Mouse (Mus musculus): ENCODE measurements around the gene Ulk4.

DNA sequence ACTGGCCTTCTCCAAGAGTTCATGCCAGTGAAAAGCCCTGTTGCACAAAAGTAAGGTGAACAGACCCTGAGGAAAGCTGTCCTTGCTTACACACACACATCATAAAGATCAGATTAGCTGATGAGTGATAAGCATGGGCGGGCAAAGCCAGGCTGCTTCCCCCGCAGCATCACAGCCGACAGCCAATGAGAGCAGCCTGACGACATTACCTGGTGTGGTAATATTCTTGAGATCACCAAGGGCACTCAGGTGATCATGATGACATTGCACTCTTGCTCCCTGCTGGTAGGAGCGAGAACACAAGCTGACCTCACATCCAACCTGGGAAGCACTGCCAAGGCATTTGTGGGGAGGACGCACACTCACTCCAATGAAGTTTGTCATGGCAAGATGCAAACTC is 104.9 kb downstream of the Ulk4 start:
- TF ChIP-seq POLR2A (IDR thresholded peaks at IDR 0.05; ENCODE audit: control insufficient read depth, extremely low read depth, insufficient read depth, low read length, poor library complexity) (no peak), CTCF (IDR thresholded peaks at IDR 0.05; ENCODE audit: borderline replicate concordance, control insufficient read depth, extremely low read depth, insufficient read depth, low read length, poor library complexity) (no peak)

All from thymus, adult 2 months (tissue).